Mouse (Mus musculus) cerebellum, adult 2 months (tissue): ENCODE results near the gene Rrm2. TPM values are rescaled to one million over a fixed set of nuclear protein-coding genes. Genes with fewer than 3 reads are reported as not detected.
A peak's percentile ranks its signal among the peaks of the same experiment; 100 is the strongest.

Experiments
- DNase-seq, 2 experiments: peaks; one replicate each; pipeline ENCODE4 v3.0.0; 2021
- H3K27ac ChIP-seq: fragments of 200-500 bp; 2 replicates; pipeline ENCODE4 v1.5.1; 2012; ENCODE audit warnings: low read length, control low read depth, inconsistent platforms; ENCODE audit not compliant: insufficient read depth
- H3K27me3 ChIP-seq: fragments of 200-500 bp; 2 replicates; pipeline ENCODE4 v1.6.1; 2012; ENCODE audit warnings: inconsistent platforms, mild to moderate bottlenecking, low read length, moderate library complexity; ENCODE audit not compliant: control insufficient read depth, insufficient read depth
- H3K4me1 ChIP-seq: fragments of 200-500 bp; 2 replicates; pipeline ENCODE4 v1.6.1; 2011; ENCODE audit warnings: low read length; ENCODE audit not compliant: control insufficient read depth, insufficient read depth
- H3K4me3 ChIP-seq: fragments of 200-500 bp; replicated peaks from 2 replicates; pipeline ENCODE3; 2011; ENCODE audit warnings: mild to moderate bottlenecking, low read depth, low read length, control low read depth; ENCODE audit not compliant: insufficient read depth
- CTCF ChIP-seq: fragments of 200-500 bp; IDR thresholded peaks from 2 replicates; pipeline ENCODE4 v1.5.1; 2011; ENCODE audit warnings: low read depth, mild to moderate bottlenecking, control low read depth, low read length, moderate library complexity, borderline replicate concordance; ENCODE audit not compliant: insufficient read depth
- POLR2A ChIP-seq: fragments of 200-500 bp; IDR thresholded peaks from 2 replicates; pipeline ENCODE4 v1.6.1; 2011; ENCODE audit warnings: low read length, control low read depth, borderline replicate concordance; ENCODE audit not compliant: insufficient read depth
- WGBS: fragments of 180-500 bp; shearing (Covaris S2); methylation state at CpG from one replicate; pipeline ENCODE4 v1.1.7; 2018; 5-methylcytosine and 5-hydroxymethylcytosine counted together
- polyA plus RNA-seq: library from polyadenylated mRNA; depleted of rRNA; stranded (reverse); fragments of >200 nt; gene quantifications from 2 replicates; pipeline ENCODE4 v1.2.3, GENCODE M21; 2012; rRNA removed

Rrm2 gene
- polyA plus RNA-seq, 1 experiment: 1.2 TPM

DNA sequence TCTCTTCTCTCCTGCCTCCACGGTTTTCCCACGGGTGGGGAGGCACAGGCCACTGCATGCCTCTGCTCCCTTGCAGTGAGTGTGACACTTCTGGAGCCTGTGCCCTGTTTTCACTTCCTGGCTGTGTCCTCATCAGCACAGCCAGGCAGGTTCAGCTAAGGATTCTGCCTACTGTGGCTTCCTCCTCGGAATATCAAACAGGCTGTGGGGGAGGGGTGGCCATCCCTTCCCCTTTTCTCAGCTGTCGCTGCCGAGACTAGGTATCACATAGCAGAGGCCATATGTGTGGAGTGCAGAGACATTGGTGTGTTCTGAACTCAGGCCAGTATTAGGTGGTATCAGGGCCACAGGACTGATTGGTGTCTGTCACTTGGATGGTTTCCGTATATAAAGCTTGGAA, 50.3 kb downstream of the Rrm2 start:
- 31% methylated on average over 6 of the region's 6 CpGs for WGBS
- H3K27ac ChIP-seq: no peak overlapping the region
- DNase-seq: peak in 1 of 2 experiments; percentile 9

DNA sequence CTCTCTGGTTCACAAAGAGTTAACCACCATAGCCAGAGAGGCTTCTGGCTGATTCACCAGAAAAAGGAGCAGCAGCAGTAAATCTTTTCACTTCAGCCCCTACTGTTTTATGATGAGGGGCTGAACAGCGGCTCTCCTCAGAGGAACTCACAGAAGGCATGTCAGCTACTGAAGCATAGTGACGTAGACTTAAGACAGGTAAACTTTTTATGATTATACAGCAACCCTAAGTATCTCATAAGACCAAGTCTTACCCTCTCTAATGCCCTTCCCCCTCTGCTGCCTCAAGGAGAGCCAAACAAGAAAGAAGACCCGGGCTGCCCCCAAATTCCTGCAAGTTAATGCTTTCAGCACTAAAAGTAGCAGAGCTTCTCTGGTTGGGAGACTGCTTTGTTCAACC, 54.2 kb downstream of the Rrm2 start:
- Histone ChIP-seq H3K27me3 (no peaks in the 10 kb centered on the region), H3K27ac (no peak overlapping the region), H3K4me3 (no peak overlapping the region), H3K4me1 (no peaks in the 10 kb centered on the region)
- TF ChIP-seq CTCF: no peak
- DNase-seq: no peak
- 23% methylated on average over 3 of the region's 3 CpGs for WGBS

More for the DNA sequence above, 50.3 kb downstream of the Rrm2 start:
- no peak for TF ChIP-seq POLR2A
- TF ChIP-seq CTCF: no peak
- Histone ChIP-seq H3K4me3 (no peak overlapping the region), H3K27me3 (no peaks in the 10 kb centered on the region), H3K4me1 (peaks cover 5% of the 10 kb centered on the region; the same call in 1 of the 2 replicates)

Other genes with a start within 250 kb of the Rrm2 start
- gene Taf1b, start 209.9 kb upstream of the Rrm2 start, polyA plus RNA-seq: 17.7 and 21.0 TPM in 2 replicates
- gene Grhl1, start 136.0 kb upstream of the Rrm2 start, polyA plus RNA-seq: 2.3 TPM in 2 replicates
- 4.8 and 4.9 TPM in 2 replicates for gene Klf11, start 57.0 kb upstream of the Rrm2 start, polyA plus RNA-seq
- gene Cys1, start 26.4 kb upstream of the Rrm2 start, polyA plus RNA-seq: 6.0 and 6.2 TPM in 2 replicates
- gene Mboat2, start 122.6 kb downstream of the Rrm2 start, polyA plus RNA-seq: 21.7 and 24.0 TPM in 2 replicates